Mouse (Mus musculus) yolk sac, embryonic 10.5 days (tissue): ENCODE data around the gene Prkcz.

Experiments
- DNase-seq: peaks from one replicate; pipeline ENCODE4 v3.0.0-alpha.2; 2017; ENCODE audit warnings: low spot score

The Prkcz gene

DNA sequence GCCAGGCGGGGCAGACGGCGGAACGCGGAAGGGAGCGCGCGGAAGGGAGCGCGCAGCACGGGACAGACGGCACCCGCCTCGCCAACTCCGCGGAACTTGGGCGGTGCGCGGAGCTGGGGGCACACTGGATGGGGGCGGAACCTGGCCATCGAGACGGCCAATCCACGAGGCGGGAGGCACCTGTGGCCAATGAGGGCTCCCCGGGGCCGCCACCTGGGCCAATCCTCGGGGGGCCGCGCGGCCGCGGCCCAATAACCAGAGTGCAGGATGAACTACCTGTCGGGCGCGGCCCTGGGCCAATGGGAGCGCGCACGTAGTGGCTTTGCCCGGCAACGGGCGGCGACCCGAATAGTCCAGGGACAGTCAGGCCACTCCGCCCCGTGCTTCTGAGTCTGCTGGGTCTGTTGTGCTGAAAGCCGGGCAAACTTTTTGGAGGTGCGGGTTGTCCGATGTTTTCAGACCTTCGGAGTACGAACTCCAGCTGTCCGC is at the start of gene Prkcz:
Prkcz (minus strand) TSS at position 59 of the 489 bp plus-strand sequence.
- peak; percentile 95 for DNase-seq

GRCm38 (mm10) chr4:155409058-155409776 is 48.1 kb upstream of the Prkcz start, which contains the start of gene Cfap74:
Gene Cfap74 (plus strand): TSS chr4:155409190.
- peak; percentile 83 for DNase-seq

DNA sequence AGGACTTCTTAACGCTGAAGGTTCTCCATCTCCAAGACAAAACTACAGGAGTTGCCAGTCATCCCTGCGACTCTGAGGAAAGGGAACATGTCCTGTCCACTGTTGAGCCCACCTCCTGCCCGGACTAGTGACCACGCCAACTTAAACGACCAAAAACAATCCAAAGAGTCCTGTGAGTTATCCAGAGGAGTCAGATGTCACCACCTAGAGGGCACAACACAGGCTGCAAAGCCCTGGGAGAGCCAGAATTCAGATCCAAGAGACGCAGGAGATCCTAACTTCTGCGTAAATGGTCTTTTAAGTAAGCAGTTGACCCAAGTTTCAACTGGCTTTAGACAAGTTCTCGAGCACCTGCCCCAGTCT is 47.5 kb upstream of the Prkcz start:
- DNase-seq: no peak

GRCm38 (mm10) chr4:155402489-155402888 is 41.3 kb upstream of the Prkcz start:
- no peak for DNase-seq

- no peak for DNase-seq
Observed at GRCm38 (mm10) chr4:155401121-155401520, 40.0 kb upstream of the Prkcz start.

GRCm38 (mm10) chr4:155398222-155398540 is 37.0 kb upstream of the Prkcz start:
- DNase-seq: no peak

DNA sequence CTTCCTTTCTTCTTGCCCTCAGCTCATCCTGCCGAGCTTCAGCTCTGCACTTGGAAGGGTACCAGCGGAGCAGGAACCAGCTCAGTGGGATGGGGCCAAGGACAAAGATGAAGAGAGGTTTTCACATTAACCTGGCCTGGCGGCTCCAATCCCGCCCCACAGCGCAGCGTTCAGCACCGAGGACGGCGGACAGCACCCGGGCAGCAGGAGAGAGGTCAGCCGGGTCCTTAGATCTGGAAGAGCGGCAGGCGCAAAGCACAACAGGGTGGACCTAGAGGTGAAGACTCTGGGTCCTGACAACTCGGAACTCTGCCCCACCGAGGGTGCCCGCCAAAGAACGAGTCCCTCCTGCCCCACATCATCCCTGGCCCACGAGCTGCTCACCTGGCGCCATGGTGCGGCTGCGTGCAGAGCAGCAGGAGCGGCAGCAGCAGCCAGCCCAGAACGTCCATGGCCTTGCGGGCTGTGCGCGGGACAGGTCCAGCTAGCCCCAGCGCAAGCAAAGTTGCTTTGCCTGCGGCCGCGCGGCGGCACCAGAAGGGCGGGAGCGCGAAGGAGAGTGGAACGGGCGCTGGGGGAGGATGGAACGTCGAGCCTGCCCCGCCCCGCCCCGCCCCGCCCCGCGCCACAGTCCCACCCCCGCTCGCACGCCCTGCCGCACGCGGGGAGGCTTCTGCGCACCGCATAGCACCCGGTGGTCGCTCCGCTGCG is 36.5 kb upstream of the Prkcz start, which contains the start of gene Gabrd:
Gabrd (minus strand) TSS at position 602 of the 711 bp plus-strand sequence.
- DNase-seq: peak; percentile 72

DNA sequence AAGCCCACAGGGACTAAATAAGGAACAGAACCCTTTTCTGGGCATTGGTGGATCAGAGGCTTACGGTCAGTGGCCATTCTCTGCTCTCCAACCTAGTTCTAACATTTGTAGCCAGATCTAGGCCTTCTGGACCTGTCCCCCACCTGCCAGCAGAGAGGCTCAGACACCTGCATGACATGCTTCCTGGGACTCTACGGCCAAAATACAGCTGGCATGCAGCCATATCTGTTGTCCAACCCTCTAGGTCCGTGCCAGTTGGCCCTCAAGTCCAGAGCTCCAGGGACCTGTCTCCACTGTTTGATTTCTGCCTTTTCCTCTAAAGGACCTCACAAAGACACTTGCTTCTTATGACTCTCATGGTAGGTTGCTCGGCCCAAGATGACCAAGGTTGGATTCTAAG is 35.6 kb upstream of the Prkcz start:
- no peak for DNase-seq

DNA sequence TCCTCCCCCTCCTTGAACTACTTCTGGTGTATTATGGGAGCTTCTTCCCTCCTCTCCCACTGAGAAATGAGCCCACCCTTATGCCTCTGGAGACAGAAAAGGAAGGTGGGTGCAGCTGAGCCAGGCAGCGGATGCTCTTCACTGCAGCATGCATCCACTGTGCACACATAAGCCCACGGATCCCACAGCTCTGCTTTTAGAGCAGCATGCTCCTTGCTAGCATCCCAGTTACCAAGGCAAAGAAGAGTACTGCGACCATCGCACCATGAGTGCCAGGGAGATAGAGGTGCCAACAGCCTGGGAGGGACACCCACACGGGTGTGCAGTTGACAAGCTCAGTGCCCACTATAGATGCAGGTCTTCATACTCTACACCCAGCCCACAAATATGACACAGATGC is 34.3 kb upstream of the Prkcz start:
- no peak for DNase-seq

DNA sequence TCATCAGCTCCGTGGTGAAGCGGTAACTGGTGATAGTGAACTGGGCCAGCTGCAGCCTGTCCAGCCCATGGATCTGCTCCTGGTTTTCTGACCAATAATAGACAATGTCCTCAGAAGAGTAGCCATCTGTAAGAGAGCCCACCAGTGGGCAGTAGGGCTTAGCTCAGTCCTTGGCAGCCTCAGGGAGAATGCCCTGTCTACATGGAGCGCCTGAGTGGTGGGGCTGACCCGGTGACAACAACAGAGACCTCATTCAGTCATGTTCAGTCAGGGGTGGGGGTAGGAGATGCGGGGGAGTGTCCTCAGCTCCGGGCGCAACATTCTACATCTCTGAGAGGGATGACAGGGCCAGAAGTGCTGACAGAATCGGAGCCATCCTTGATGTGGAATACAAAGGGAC is 26.0 kb upstream of the Prkcz start:
- DNase-seq: no peak

- DNase-seq: no peak
Observed at GRCm38 (mm10) chr4:155383326-155383725, 22.2 kb upstream of the Prkcz start.

GRCm38 (mm10) chr4:155382752-155383151 is 21.6 kb upstream of the Prkcz start:
- no peak for DNase-seq

GRCm38 (mm10) chr4:155381974-155382373 is 20.8 kb upstream of the Prkcz start:
- DNase-seq: no peak

GRCm38 (mm10) chr4:155371797-155372735 is 10.9 kb upstream of the Prkcz start:
- peak; percentile 56 for DNase-seq

DNA sequence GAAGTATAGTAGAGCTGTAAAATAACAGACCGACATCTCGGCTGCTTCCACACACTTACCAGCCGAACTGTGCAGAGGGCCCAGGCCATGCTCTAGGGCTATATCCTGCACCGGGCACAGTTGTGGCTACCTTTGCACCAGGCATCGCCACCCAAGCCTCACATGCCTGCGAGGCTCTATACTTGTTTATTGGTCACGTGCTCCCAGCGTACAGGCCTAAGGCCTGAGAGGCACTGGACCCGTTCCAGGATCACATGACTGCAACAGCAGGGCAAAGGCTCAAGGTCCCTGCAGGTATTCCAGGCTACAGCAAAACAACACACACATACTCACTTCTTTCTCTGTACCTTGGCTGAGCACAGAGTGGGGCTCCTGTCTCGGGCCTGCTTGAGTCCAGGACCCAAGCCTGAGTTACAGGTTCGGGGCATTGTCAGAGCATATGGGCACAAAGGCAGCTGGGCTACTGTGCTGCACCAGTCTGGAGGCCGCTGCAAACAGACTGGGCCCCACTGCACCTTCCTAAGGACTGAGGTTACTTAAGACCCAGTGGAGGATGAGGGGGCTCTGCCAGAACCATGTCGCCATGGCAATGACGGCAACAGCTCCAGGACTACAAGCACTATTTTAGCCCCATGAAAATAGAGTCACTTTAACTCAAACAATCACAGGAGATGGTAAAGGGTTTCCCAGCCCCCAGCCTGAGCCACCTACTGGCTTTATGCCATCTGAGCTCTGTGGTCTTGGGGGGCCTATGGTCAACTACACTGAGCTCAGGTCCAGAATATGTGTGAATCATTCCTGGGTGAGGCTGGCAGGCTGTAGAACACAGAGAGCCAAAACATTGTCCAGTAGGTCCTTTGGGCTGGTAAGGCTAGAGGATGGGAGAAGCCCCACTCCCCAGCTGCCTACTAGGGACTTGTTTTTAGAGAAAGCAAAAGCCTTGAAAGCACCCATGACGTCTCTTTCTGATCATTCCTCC is 9.9 kb upstream of the Prkcz start:
- peak; percentile 72 for DNase-seq

- DNase-seq: peak; percentile 48
Observed at GRCm38 (mm10) chr4:155368684-155369083, 7.5 kb upstream of the Prkcz start.

DNA sequence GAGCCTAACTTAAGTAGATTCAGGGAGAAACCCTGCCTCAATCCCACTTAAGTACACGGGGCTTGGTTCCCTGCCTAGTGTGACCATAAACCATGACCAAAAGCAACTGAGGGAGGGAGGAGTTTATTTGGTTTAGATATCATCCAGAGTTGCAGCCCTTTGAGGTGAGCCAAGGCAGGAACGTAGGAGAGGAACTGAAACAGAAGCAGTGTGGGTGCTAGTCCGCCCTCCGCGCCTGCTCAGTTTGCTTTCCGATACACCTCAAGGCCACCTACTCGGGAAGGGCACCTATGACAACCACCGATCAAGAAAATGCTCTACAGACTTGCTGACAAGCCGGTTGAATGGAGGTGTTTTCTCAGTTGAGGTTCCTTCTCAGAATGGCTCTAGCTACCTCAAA is 6.6 kb upstream of the Prkcz start:
- DNase-seq: no peak

DNA sequence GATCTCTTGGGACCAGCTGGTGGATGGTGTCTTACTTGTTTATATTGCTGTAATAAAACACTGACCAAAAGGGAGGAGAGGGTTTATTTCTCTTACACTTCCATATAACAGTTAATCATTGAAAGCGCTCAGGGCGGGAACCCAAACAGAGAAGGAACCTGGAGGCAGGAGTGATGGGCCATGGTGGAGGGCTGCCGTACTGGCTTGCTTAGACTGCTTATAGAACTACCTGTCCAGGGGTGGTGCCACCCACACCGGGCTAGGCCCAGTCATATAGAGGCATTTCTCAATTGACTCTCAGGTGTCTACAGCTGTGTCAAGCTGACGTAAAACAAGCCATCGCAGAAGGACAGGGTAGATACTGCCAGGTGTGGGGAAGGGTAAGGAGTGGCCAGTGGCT is 5.6 kb upstream of the Prkcz start:
- DNase-seq: no peak

GRCm38 (mm10) chr4:155362443-155362842 is 1.3 kb upstream of the Prkcz start:
- DNase-seq: no peak

DNA sequence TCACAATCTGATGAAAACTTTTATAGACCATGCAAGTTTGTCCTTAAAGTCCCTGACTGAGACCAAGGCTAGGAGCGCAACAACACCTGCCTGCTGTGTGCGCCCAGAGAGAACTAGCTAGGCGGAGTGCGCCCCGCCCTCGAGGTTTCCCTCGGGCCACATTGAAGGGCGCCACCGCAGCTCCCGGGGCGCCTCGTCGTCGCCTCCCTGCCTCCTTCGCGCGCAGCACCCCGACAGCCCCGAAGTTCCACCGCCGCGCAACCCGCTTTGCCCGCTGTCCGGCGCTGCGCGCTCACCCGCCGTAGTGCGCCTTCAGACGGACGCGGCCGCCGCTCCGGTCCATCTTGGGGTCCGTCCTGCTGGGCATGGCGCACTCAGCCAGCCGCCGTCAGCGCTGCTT is 305 bp downstream of the Prkcz start:
- DNase-seq: peak; percentile 17
